Mouse (Mus musculus): ENCODE measurements around the gene Pir.

DNA sequence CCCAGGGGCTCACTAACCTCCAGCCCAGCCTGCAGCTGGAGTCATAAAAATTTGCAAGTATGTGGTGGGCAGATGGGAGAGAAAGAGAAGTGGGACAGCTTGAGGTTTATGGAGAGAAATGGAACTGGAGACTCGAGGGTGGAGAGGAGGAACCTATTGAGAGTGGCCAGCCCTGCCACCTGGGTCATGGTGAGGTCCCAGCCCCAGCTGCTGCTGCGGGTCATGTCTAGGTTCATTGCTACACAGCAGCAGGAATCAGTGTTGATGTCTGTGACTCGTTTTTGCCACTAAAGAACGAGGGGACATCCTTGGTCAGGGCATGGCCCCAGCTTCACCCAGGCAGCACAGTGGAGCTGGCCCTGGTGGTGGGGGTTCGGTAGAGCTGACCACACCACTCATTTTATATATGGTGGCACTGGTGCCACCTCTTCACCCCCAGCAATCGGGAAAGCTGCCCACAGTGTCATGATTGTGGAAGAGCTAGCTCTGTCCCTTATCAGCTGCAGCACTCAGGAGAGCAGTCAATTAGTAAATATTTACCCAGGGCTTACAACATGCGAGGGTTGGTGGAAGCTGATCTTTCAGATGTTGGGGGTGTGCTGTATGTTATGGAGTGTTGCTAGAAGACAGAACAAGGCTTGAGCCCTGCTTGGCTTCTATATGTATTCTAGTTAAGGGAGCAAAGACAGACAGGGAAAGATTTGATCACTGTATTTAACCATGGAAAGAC lies 11.9 kb downstream of the Pir start:
- TF ChIP-seq EP300 (IDR thresholded peaks at IDR 0.05; ENCODE audit: insufficient read depth, low read depth, low read length) (no peak), CTCF (IDR thresholded peaks at IDR 0.05; ENCODE audit: low read depth, low read length) (no peak)
